Mouse (Mus musculus): ENCODE results near the gene Rfx7.

GRCm38 (mm10) chr9:72669383-72669782 is 137.3 kb downstream of the Rfx7 start:
- TF ChIP-seq CTCF (IDR thresholded peaks at IDR 0.05; ENCODE audit: borderline replicate concordance, insufficient read depth, low read length) (no peak), POLR2A (IDR thresholded peaks at IDR 0.05; ENCODE audit: low read depth, low read length) (no peak)

Measured in embryonic fibroblast, embryonic 13.5 days (primary cell).